11 mouse cellular contexts compared by ENCODE assay signal in genomic region chr2:32662291-32662690, GRCm38 (mm10). TPM values are rescaled to one million over a fixed set of nuclear protein-coding genes. Genes with fewer than 3 reads are reported as not detected.
DNase-seq lines count a peak whose midpoint lies in the region; ATAC-seq and TF ChIP-seq lines count a peak whose summit lies in the region.
"Had no signal": no experiment of that assay in that cellular context is flagged by ENCODE, and none has a peak within 500 bp of the region (broad histone marks: within the 10 kb centered on the region; RNA-seq: fewer than 3 reads in every experiment).

No protein-coding gene starts in this region.

- H3K4me2 ChIP-seq in kidney, embryonic 15.5 days, result no peak overlapping the region
- no peak overlapping the region for H3K4me2 ChIP-seq in stomach, postnatal 0 days (replicated peaks; ENCODE audit: low read depth)
- H3K4me2 ChIP-seq: hindbrain, embryonic 15.5 days; midbrain, embryonic 12.5 days had no signal

- peaks cover 25% of the 10 kb centered on the region for H3K4me1 ChIP-seq in kidney, embryonic 15.5 days
- no peaks in the 10 kb centered on the region for H3K4me1 ChIP-seq in thymus, adult 2 months (replicated peaks; ENCODE audit: control insufficient read depth, insufficient read depth, low read length)
- H3K4me1 ChIP-seq in stomach, postnatal 0 days (replicated peaks; ENCODE audit: control insufficient read depth, insufficient read depth), result peaks cover 4% of the 10 kb centered on the region
- H3K4me1 ChIP-seq: midbrain, embryonic 12.5 days had no signal

- no peak for TF ChIP-seq CTCF in gastrocnemius, adult 2 months (IDR thresholded peaks at IDR 0.05)
- no peak for TF ChIP-seq CTCF in thymus, adult 2 months (IDR thresholded peaks at IDR 0.05; ENCODE audit: borderline replicate concordance, control insufficient read depth, extremely low read depth, insufficient read depth, low read length, poor library complexity)
- TF ChIP-seq CTCF in stomach, postnatal 0 days (IDR thresholded peaks at IDR 0.05; ENCODE audit: low read depth), result no peak

- H3K9ac ChIP-seq in kidney, embryonic 15.5 days, result no peak overlapping the region
- no peak overlapping the region for H3K9ac ChIP-seq in stomach, postnatal 0 days (ENCODE audit: low read length)
- H3K9ac ChIP-seq: hindbrain, embryonic 15.5 days; midbrain, embryonic 12.5 days had no signal

- DNase-seq in gastrocnemius, adult 2 months, result no peak
- DNase-seq in gastrocnemius, postnatal 36 days, result no peak
- DNase-seq in kidney, adult 9 months, result no peak
- peak; percentile 52 for DNase-seq in thymus, postnatal 4 days
- no peak for DNase-seq in thymus, adult 2 months
- DNase-seq in stomach, postnatal 0 days (ENCODE audit: low spot score), result peak; percentile 12
- no peak for DNase-seq in right cerebral cortex, postnatal 4 days
- DNase-seq: layer of hippocampus, adult 9-11 months had no signal

- no peak for ATAC-seq in kidney, embryonic 15.5 days (replicated peaks; ENCODE audit: low FRiP score)
- no peak for ATAC-seq in stomach, postnatal 0 days (ENCODE audit: low FRiP score, low TSS enrichment)

- no peak for TF ChIP-seq EP300 in stomach, postnatal 0 days (optimal IDR thresholded peaks at IDR 0.05)

- H3K27ac ChIP-seq in gastrocnemius, adult 2 months, result peak overlapping the region; percentile 55
- peak overlapping the region; percentile 42 for H3K27ac ChIP-seq in kidney, embryonic 15.5 days
- no peak overlapping the region for H3K27ac ChIP-seq in thymus, adult 2 months (ENCODE audit: control insufficient read depth, insufficient read depth, low read length)
- H3K27ac ChIP-seq in stomach, postnatal 0 days (replicated peaks), result peak overlapping the region; percentile 58
- H3K27ac ChIP-seq: hindbrain, embryonic 15.5 days; midbrain, embryonic 12.5 days had no signal

- H3K36me3 ChIP-seq in kidney, embryonic 15.5 days, result peaks cover 7% of the 10 kb centered on the region
- no peaks in the 10 kb centered on the region for H3K36me3 ChIP-seq in thymus, adult 2 months (ENCODE audit: control insufficient read depth, insufficient read depth, low read length)
- H3K36me3 ChIP-seq in stomach, postnatal 0 days (ENCODE audit: control insufficient read depth, insufficient read depth, low read length), result no peaks in the 10 kb centered on the region
- H3K36me3 ChIP-seq: hindbrain, embryonic 15.5 days; midbrain, embryonic 12.5 days had no signal

- H3K4me3 ChIP-seq in gastrocnemius, adult 2 months, result no peak overlapping the region
- H3K4me3 ChIP-seq in kidney, embryonic 15.5 days (replicated peaks), result no peak overlapping the region
- H3K4me3 ChIP-seq in thymus, adult 2 months (ENCODE audit: control insufficient read depth, insufficient read depth, low read length), result no peak overlapping the region
- H3K4me3 ChIP-seq in stomach, postnatal 0 days (ENCODE audit: low read depth, low read length), result no peak overlapping the region
- H3K4me3 ChIP-seq: hindbrain, embryonic 15.5 days; midbrain, embryonic 12.5 days had no signal

- 51% methylated on average over 5 of the region's 5 CpGs for WGBS in kidney, embryonic 15.5 days
- WGBS in thymus, adult 2 months, result 71% methylated on average over 5 of the region's 5 CpGs
- 42% methylated on average over 5 of the region's 5 CpGs for WGBS in stomach, postnatal 0 days

- TF ChIP-seq POLR2A in thymus, adult 2 months (IDR thresholded peaks at IDR 0.05; ENCODE audit: control insufficient read depth, extremely low read depth, insufficient read depth, low read length, poor library complexity), result no peak

- intact Hi-C loops in gastrocnemius, adult 2 months (cut with DNase I), result no loop called here
- intact Hi-C loops in gastrocnemius, postnatal 36 days (cut with DNase I), result no loop called here

- H3K9me3 ChIP-seq in kidney, embryonic 15.5 days (replicated peaks), result no peaks in the 10 kb centered on the region
- H3K9me3 ChIP-seq in stomach, postnatal 0 days (ENCODE audit: control insufficient read depth, low read length), result no peaks in the 10 kb centered on the region
- H3K9me3 ChIP-seq: hindbrain, embryonic 15.5 days; midbrain, embryonic 12.5 days had no signal

- H3K27me3 ChIP-seq in kidney, embryonic 15.5 days, result no peaks in the 10 kb centered on the region
- H3K27me3 ChIP-seq in thymus, adult 2 months (ENCODE audit: control insufficient read depth, insufficient read depth, low read length), result no peaks in the 10 kb centered on the region
- H3K27me3 ChIP-seq in stomach, postnatal 0 days (ENCODE audit: control insufficient read depth, insufficient read depth, low read length), result no peaks in the 10 kb centered on the region
- H3K27me3 ChIP-seq: hindbrain, embryonic 15.5 days; midbrain, embryonic 12.5 days had no signal

RNA-seq across cellular contexts. Expression of gene Eng, which starts 15.9 kb away (rescaled TPM):
- 10 to 100 TPM; 26.5 to 38.8 TPM for total RNA-seq in gastrocnemius, adult 2 months (2021)
- 10 to 100 TPM; 23.9 to 26.7 TPM for total RNA-seq in gastrocnemius, postnatal 36 days (2021)
- 71.9 and 82.1 TPM in 2 replicates for polyA plus RNA-seq in kidney, embryonic 15.5 days (2015; fragmentation: Nextera tagmentation; extraction: Ambion mirVana)
- 62.1 and 66.1 TPM in 2 replicates for polyA plus RNA-seq in thymus, adult 2 months (2012; rRNA removed)
- 23.0 and 23.3 TPM in 2 replicates for polyA plus RNA-seq in stomach, postnatal 0 days (2015; fragmentation: Nextera tagmentation; extraction: Ambion mirVana)

RNA-seq across cellular contexts. Expression of gene Ak1, which starts 40.7 kb away (rescaled TPM):
- total RNA-seq in gastrocnemius, adult 2 months (2021), result 1,000 to 10,000 TPM; 1,555 to 1,869 TPM
- 1,000 to 10,000 TPM; 1,818 to 2,240 TPM for total RNA-seq in gastrocnemius, postnatal 36 days (2021)
- polyA plus RNA-seq in kidney, embryonic 15.5 days (2015; fragmentation: Nextera tagmentation; extraction: Ambion mirVana), result 32.6 and 34.4 TPM in 2 replicates
- 3.6 and 23.5 TPM in 2 replicates for polyA plus RNA-seq in thymus, adult 2 months (2012; rRNA removed)
- 21.8 and 26.1 TPM in 2 replicates for polyA plus RNA-seq in stomach, postnatal 0 days (2015; fragmentation: Nextera tagmentation; extraction: Ambion mirVana)

RNA-seq across cellular contexts. Expression of gene Fpgs, which starts 41.7 kb away (rescaled TPM):
- 1 to 10 TPM; 5.9 to 6.9 TPM for total RNA-seq in gastrocnemius, adult 2 months (2021)
- total RNA-seq in gastrocnemius, postnatal 36 days (2021), result 1 to 10 TPM; 4.4 to 4.5 TPM
- 33.7 and 40.3 TPM in 2 replicates for polyA plus RNA-seq in kidney, embryonic 15.5 days (2015; fragmentation: Nextera tagmentation; extraction: Ambion mirVana)
- polyA plus RNA-seq in thymus, adult 2 months (2012; rRNA removed), result 61.8 and 65.7 TPM in 2 replicates
- 15.1 and 17.3 TPM in 2 replicates for polyA plus RNA-seq in stomach, postnatal 0 days (2015; fragmentation: Nextera tagmentation; extraction: Ambion mirVana)

RNA-seq across cellular contexts. Expression of gene Cdk9, which starts 50.6 kb away (rescaled TPM):
- total RNA-seq in gastrocnemius, adult 2 months (2021), result 10 to 100 TPM; 20.2 to 22.0 TPM
- 10 to 100 TPM; 18.1 to 21.0 TPM for total RNA-seq in gastrocnemius, postnatal 36 days (2021)
- 108 and 118 TPM in 2 replicates for polyA plus RNA-seq in kidney, embryonic 15.5 days (2015; fragmentation: Nextera tagmentation; extraction: Ambion mirVana)
- polyA plus RNA-seq in thymus, adult 2 months (2012; rRNA removed), result 220 and 239 TPM in 2 replicates
- polyA plus RNA-seq in stomach, postnatal 0 days (2015; fragmentation: Nextera tagmentation; extraction: Ambion mirVana), result 55.8 and 57.8 TPM in 2 replicates

RNA-seq across cellular contexts. Expression of gene Sh2d3c, which starts 58.6 kb away (rescaled TPM):
- 10 to 100 TPM in 1 of 2 experiments, 1 to 10 TPM in 1; 4.4 to 12.0 TPM for total RNA-seq in gastrocnemius, adult 2 months (2021)
- total RNA-seq in gastrocnemius, postnatal 36 days (2021), result 1 to 10 TPM; 6.4 to 7.0 TPM
- 32.5 and 37.2 TPM in 2 replicates for polyA plus RNA-seq in kidney, embryonic 15.5 days (2015; fragmentation: Nextera tagmentation; extraction: Ambion mirVana)
- polyA plus RNA-seq in thymus, adult 2 months (2012; rRNA removed), result 104 and 106 TPM in 2 replicates
- polyA plus RNA-seq in stomach, postnatal 0 days (2015; fragmentation: Nextera tagmentation; extraction: Ambion mirVana), result 7.7 and 8.4 TPM in 2 replicates

Comparison
In these comparisons a context has a peak if more than half of its experiments do, and no peak if none do; other contexts are left out.
1. DNase-seq: peak in thymus, postnatal 4 days (single experiment) and stomach, postnatal 0 days (single experiment); none in gastrocnemius, adult 2 months (single experiment), gastrocnemius, postnatal 36 days (0 of 2), kidney, adult 9 months (single experiment), thymus, adult 2 months (single experiment) and right cerebral cortex, postnatal 4 days (single experiment).